Mouse (Mus musculus) kidney, embryonic 14.5 days (tissue): ENCODE measurements around the gene Rnf19b. TPM values are rescaled to one million over a fixed set of nuclear protein-coding genes. Genes with fewer than 3 reads are reported as not detected.
A peak's percentile ranks its signal among the peaks of the same experiment; 100 is the strongest.

Experiments
- ATAC-seq: fragments of 200-750 bp; cut with Nextera tagmentation; 2 replicates; pipeline ENCODE4 v1.8.0; 2017; ENCODE audit warnings: moderate number of reproducible peaks, mild to moderate bottlenecking, moderate TSS enrichment, moderate library complexity; ENCODE audit not compliant: low FRiP score, low TSS enrichment
- H3K27ac ChIP-seq: fragments of 300-500 bp; sonication (generic); 2 replicates; pipeline ENCODE4 v1.5.1; 2014; ENCODE audit warnings: low read depth, mild to moderate bottlenecking, low read length, moderate library complexity, mixed read lengths
- H3K27me3 ChIP-seq: fragments of 300-500 bp; sonication (generic); 2 replicates; pipeline ENCODE4 v1.6.1; 2014; ENCODE audit warnings: mild to moderate bottlenecking, low read length; ENCODE audit not compliant: control insufficient read depth, insufficient read depth
- H3K36me3 ChIP-seq: fragments of 300-500 bp; sonication (generic); 2 replicates; pipeline ENCODE4 v1.6.1; 2014; ENCODE audit warnings: low read length, mixed read lengths; ENCODE audit not compliant: control insufficient read depth, insufficient read depth
- H3K4me1 ChIP-seq: fragments of 300-500 bp; sonication (generic); 2 replicates; pipeline ENCODE4 v1.6.1; 2014; ENCODE audit warnings: low read length, mixed read lengths; ENCODE audit not compliant: control insufficient read depth, insufficient read depth
- H3K4me2 ChIP-seq: fragments of 300-500 bp; sonication (generic); replicated peaks from 2 replicates; pipeline ENCODE4 v1.6.1; 2014; ENCODE audit warnings: low read depth, mild to moderate bottlenecking, low read length
- H3K4me3 ChIP-seq: fragments of 300-500 bp; sonication (generic); 2 replicates; pipeline ENCODE4 v1.5.1; 2014; ENCODE audit warnings: mild to moderate bottlenecking, low read length
- H3K9ac ChIP-seq: fragments of 300-500 bp; sonication (generic); 2 replicates; pipeline ENCODE4 v1.6.1; 2014; ENCODE audit warnings: low read depth, mild to moderate bottlenecking, low read length, moderate library complexity
- H3K9me3 ChIP-seq: fragments of 300-500 bp; sonication (generic); 2 replicates; pipeline ENCODE4 v1.6.1; 2016; ENCODE audit warnings: low read length; ENCODE audit not compliant: control insufficient read depth
- WGBS: fragments of 180-500 bp; shearing (Covaris S2); extraction: QIAGEN DNeasy Blood & Tissue Kit; methylation state at CpG from one replicate; pipeline ENCODE4 v1.1.7; 2014; 5-methylcytosine and 5-hydroxymethylcytosine counted together
- polyA plus RNA-seq: library from polyadenylated mRNA; unstranded; fragments of >200 nt; fragmentation: Nextera tagmentation; extraction: Ambion mirVana; gene quantifications from 2 replicates; pipeline ENCODE4 v1.2.1, GENCODE M21; 2014

Rnf19b gene
- polyA plus RNA-seq = 6.0 and 7.6 TPM in 2 replicates

DNA sequence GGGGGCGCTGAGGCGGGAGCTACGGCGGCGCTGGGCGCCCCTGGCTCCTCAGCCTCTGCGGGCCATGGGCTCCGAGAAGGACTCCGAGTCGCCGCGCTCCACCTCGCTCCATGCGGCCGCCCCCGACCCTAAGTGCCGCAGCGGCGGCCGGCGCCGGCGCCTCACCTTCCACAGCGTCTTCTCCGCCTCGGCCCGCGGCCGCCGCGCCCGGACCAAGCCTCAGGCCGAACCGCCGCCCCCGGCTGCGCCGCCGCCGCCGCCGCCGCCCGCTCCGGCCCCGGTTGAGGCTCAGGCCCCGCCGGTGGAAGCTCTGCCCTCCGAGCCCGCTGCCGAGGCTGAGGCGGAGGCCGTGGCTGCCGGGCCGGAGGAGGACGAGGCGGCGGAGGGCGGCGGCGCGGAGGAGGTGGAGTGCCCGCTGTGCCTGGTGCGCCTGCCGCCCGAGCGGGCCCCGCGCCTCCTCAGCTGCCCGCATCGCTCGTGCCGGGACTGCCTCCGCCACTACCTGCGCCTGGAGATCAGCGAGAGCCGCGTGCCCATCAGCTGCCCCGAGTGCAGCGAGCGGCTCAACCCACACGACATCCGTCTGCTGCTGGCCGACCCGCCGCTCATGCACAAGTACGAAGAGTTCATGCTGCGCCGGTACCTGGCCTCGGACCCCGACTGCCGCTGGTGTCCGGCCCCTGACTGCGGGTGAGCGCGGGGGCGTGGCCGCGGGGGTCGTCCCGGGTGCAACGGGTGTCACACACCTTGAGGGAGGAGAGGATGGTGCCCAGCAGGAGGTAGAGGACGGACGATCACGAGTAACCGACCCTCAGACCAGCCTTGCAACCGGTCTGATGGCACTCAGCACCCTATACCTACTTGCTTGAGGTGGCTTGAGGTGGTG is at the start of gene Rnf19b:
Gene Rnf19b (plus strand): TSS at position 65 of the 886 bp plus-strand sequence.
- Histone ChIP-seq H3K36me3 (no peaks in the 10 kb centered on the region), H3K4me2 (peak within 1 kb of the TSS; percentile 100), H3K4me1 (peaks cover 9% of the 10 kb centered on the region), H3K9ac (peak within 1 kb of the TSS; percentile 94), H3K9me3 (no peaks in the 10 kb centered on the region), H3K4me3 (peak within 1 kb of the TSS; percentile 85), H3K27me3 (no peaks in the 10 kb centered on the region), H3K27ac (peak within 1 kb of the TSS; percentile 78)
- WGBS = 0% methylated on average over 68 of the region's 107 CpGs
- peak; percentile 33 for ATAC-seq

DNA sequence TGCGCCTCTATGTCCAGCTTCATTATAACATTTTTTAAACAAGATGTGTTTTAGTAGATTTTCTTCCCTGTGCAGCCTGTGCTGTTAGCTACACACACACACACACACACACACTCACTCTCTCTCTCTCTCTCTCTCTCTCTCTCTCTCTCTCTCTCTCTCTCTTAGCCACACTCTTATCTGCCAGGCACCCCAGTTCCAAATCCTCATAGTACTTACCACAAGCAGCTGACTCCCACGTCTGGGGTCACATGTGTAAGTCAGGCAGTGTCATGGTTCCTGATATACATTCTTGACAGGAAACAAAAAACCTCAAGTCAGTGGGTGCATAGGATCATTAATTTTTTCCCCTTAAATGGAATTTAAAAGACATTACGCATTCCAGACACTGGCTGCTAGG is 49.4 kb upstream of the Rnf19b start:
- ATAC-seq = 0 out of 2 replicates have a peak, but pooled peaks have one; percentile 30
- Histone ChIP-seq H3K36me3 (peaks cover 60% of the 10 kb centered on the region), H3K4me3 (no peak overlapping the region), H3K4me1 (0 out of 2 replicates have a peak, but pooled peaks cover 3% of the 10 kb centered on the region), H3K9me3 (no peaks in the 10 kb centered on the region), H3K27ac (peak overlapping the region; percentile 32; the same call in 1 of the 2 replicates), H3K27me3 (no peaks in the 10 kb centered on the region), H3K4me2 (no peak overlapping the region), H3K9ac (no peak overlapping the region)
- WGBS = 56% methylated on average over 3 of the region's 3 CpGs

DNA sequence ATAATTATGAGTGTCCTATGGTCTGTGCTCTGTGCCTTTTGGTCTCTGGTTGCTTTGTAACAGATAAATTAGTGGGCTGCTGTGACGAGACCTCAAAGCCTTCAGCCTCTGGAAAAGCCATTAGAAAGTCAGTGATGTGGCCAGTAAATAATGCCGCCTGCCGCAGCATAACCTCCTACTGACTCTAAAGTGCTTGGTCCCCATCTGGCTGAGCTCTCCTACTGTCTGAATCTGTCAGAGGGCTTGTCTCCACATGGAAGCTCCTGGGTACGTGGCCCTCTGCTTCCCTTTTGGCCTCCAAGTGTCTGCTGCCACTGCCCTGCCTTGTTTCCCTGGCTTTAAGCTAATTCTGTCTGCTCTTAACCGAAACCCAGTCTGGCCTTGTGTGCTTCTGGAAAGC is 48.5 kb upstream of the Rnf19b start:
- Histone ChIP-seq H3K4me3 (no peak overlapping the region), H3K9me3 (no peaks in the 10 kb centered on the region), H3K36me3 (peaks cover 55% of the 10 kb centered on the region), H3K4me1 (0 out of 2 replicates have a peak, but pooled peaks cover 3% of the 10 kb centered on the region), H3K27me3 (no peaks in the 10 kb centered on the region), H3K9ac (no peak overlapping the region), H3K27ac (peak overlapping the region; percentile 52; the same call in 1 of the 2 replicates), H3K4me2 (no peak overlapping the region)
- peak; percentile 74 for ATAC-seq
- WGBS = 28% methylated on average over 5 of the region's 5 CpGs

DNA sequence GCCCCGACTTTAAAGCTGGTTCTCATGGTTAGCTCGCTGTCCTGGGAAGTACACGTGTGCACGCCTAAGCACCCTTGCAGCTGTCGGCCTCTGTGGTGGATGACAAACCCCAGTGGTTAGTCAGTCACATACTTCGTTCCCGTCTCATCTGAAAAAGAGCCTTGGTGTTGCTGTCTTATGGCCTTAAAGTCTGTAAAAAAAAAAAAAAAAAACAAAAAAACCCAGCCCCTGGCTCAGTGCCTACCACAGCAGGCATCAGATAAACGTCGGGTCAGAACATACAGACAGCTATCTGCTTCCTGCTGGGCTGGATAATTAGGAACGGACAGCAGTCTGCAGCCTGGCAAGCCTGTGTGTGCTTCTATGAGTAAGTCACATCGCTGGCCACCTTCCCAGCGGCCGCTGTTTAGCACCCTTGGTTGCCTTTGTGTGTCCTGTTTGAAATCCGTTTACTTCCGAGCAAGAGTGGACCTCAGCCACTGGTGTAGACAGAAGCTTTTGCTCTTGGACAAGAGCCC is 46.4 kb upstream of the Rnf19b start:
- WGBS = 72% methylated on average over 15 of the region's 15 CpGs
- Histone ChIP-seq H3K4me1 (0 out of 2 replicates have a peak, but pooled peaks cover 3% of the 10 kb centered on the region), H3K27ac (no peak overlapping the region), H3K9me3 (no peaks in the 10 kb centered on the region), H3K4me3 (no peak overlapping the region), H3K36me3 (peaks cover 43% of the 10 kb centered on the region), H3K9ac (no peak overlapping the region), H3K27me3 (no peaks in the 10 kb centered on the region), H3K4me2 (no peak overlapping the region)
- ATAC-seq = no peak

DNA sequence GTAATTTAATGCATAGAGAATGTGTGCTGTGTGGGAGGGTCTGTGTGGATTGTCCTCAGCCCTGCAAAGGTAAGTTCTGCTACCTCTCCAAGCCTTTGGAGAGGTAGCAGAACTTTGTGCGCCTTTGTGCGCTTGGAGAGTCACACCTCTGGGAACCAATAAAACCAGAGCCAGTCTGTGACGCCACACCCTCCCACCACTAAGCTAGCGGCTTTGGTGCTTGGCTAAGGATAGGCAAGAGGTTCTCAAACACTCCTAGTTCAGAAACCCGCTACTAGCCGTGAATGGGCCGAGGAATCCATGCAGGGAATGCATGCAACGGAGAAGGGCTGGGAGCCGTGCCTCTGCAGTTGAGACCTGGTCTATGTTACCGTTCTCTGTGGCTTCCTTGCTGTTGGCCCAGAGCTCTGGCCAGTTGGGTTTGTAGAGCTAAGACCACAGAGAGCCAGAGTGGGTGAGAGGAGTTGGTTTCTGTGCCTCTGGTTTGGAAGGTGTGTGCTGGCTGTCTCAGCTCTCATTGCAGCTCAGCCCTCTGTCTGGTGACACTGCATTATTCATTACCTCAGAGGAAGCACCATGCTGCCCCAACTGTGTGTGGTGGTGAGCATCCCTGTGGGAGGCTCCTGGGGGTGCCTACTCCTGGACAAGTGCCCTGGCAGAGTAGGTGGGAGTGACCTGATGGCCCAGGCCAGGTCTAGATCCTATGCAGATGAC is 44.8 kb upstream of the Rnf19b start:
- Histone ChIP-seq H3K9me3 (no peaks in the 10 kb centered on the region), H3K4me2 (no peak overlapping the region), H3K36me3 (peaks cover 28% of the 10 kb centered on the region), H3K4me3 (no peak overlapping the region), H3K27ac (no peak overlapping the region), H3K4me1 (0 out of 2 replicates have a peak, but pooled peaks cover 3% of the 10 kb centered on the region), H3K27me3 (no peaks in the 10 kb centered on the region), H3K9ac (no peak overlapping the region)
- ATAC-seq = no peak
- WGBS = 46% methylated on average over 10 of the region's 10 CpGs

DNA sequence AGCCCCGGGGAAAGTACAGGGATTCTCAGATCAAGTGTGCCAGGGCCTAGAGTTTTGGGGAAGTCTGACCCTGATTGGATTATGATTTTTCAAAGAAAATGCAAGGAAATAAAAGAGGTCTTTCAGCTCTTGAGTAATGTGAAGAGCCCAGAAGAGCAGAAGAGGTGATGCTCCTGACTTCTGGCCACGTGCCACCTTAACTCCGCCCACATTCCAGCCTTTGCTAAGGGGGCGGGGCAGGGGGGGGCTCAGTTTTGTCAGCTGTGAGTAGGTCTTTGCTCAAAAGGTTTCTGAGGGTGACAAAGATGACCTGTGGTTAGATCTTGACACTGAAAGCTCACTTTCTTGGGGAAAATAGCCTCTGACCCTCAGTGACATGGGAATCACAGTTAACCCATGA is 41.7 kb upstream of the Rnf19b start:
- H3K4me1 ChIP-seq = peaks cover 12% of the 10 kb centered on the region
- no peaks in the 10 kb centered on the region for H3K27me3 ChIP-seq
- ATAC-seq = no peak
- H3K4me3 ChIP-seq = no peak overlapping the region
- H3K27ac ChIP-seq = no peak overlapping the region
- 30% methylated on average over 4 of the region's 4 CpGs for WGBS
- no peaks in the 10 kb centered on the region for H3K9me3 ChIP-seq
- H3K9ac ChIP-seq = no peak overlapping the region; the same call in 1 of the 2 replicates
- H3K36me3 ChIP-seq = peaks cover 4% of the 10 kb centered on the region; the same call in 1 of the 2 replicates
- no peak overlapping the region for H3K4me2 ChIP-seq

DNA sequence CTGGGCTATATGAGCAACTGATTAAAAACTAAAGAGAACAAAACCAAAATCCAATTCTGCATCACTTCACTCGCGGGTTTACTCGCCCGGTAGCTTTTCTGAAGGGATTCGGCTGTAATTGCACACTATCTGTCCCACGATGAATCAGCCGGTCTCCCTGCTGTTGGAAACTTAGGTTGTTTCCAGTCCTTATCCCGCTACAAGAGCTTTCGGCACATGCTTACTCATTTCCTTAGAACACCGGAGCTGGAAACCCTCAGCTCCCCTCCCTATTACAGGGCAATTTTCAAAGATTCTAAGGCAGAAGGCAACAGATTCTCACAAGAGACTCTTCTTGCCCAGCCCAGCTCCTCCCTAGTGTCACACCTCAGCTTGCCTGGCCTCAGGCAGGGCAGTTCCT is 40.9 kb upstream of the Rnf19b start:
- Histone ChIP-seq H3K9ac (no peak overlapping the region), H3K4me2 (no peak overlapping the region), H3K36me3 (no peaks in the 10 kb centered on the region), H3K27ac (no peak overlapping the region), H3K27me3 (no peaks in the 10 kb centered on the region), H3K4me1 (peaks cover 12% of the 10 kb centered on the region), H3K4me3 (no peak overlapping the region), H3K9me3 (no peaks in the 10 kb centered on the region)
- WGBS = 89% methylated on average over 10 of the region's 10 CpGs
- ATAC-seq = no peak

DNA sequence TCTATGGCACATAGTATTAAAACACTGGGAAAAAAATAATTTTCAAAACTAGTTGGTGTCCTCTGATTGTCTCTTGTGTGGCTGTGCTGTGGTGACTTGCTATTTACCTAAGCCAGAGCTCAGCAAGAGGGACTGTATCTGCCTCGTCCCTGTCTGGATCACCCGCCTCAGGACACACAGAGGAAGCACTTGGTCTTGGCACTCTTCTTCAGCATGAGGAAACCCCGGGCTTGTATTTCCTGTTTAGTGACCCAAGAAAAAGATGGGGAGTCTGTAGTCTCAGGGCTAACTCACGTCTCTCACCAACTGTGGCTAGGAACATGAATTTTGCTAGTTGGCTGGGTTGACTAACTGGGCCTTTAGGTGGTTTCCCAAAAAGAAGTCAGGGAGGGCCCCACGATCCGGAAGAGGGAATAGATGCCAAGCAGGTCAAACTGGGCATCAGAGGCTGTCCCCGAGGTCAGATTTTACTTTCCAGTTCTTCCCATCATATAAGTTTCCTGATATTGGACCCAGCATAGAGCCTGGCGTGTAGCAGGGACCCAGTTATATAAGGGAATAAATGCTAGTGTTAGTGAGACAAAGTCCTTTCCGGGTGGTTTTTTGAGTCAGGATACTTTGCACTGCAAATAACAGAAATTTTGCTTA is 39.2 kb upstream of the Rnf19b start:
- Histone ChIP-seq H3K27me3 (no peaks in the 10 kb centered on the region), H3K27ac (no peak overlapping the region), H3K9me3 (no peaks in the 10 kb centered on the region), H3K4me1 (peaks cover 8% of the 10 kb centered on the region), H3K36me3 (no peaks in the 10 kb centered on the region), H3K9ac (no peak overlapping the region), H3K4me3 (no peak overlapping the region), H3K4me2 (no peak overlapping the region)
- no peak for ATAC-seq
- WGBS = 74% methylated on average over 9 of the region's 9 CpGs
